Mouse (Mus musculus): ENCODE data around the gene D17Wsu92e. TPM values are rescaled to one million over a fixed set of nuclear protein-coding genes. Genes with fewer than 3 reads are reported as not detected.

The D17Wsu92e gene
- total and polyA plus RNA-seq, 3 experiments, result 34.9 to 70.8 (median 44.2) TPM

- TF ChIP-seq ETS1 (conservative IDR thresholded peaks at IDR 0.05; ENCODE audit: low read depth, low read length) (no peak), USF1 (IDR thresholded peaks at IDR 0.05; ENCODE audit: low read depth, low read length) (no peak), POLR2AphosphoS2 (IDR thresholded peaks at IDR 0.05; ENCODE audit: low read depth, low read length) (no peak), GABPA (IDR thresholded peaks at IDR 0.05; ENCODE audit: insufficient replicate concordance, low read depth, low read length) (no peak), POLR2A (IDR thresholded peaks at IDR 0.05; ENCODE audit: low read depth, low read length) (peak; percentile 71), MAFK (IDR thresholded peaks at IDR 0.05; ENCODE audit: insufficient replicate concordance, low read length) (no peak)
These were observed 35.9 kb upstream of the D17Wsu92e start, which contains the start of gene Uhrf1bp1 (continued) for GRCm38 (mm10) chr17:27856265-27856797.

DNA sequence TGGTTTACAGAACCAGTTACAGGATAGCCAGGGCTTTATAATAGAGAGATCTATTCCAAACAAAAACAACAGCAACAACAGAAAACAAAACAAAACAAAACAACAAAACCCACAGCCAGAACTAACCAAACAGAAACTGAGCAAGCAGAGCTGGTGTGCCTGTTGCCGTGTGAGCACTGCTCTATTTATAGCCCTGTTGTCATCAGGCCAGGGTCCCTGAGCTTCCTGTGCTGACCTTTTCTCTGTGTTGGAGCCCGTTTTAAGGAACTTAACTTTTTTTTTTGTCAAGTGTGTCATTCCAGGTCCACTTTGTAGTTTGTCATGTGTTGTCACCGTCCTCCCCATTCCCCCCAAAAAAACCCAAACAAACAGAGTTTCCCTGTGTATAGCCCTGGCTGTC is 30.6 kb upstream of the D17Wsu92e start:
- no peak overlapping the region for H3K27ac ChIP-seq (ENCODE audit: insufficient read depth, low read depth)
- in situ Hi-C loops (cut with MboI; ENCODE audit: low pct_ligation_motif_present, low pct_unique_long_range_greater_than_20kb, low sequenced_read_pairs) (no loop called here), dilution Hi-C loops (cut with MboI; ENCODE audit: extremely low pct_ligation_motif_present, extremely low pct_unique_long_range_greater_than_20kb, low sequenced_read_pairs) (no loop called here)
- H3K9me3 ChIP-seq (replicated peaks; ENCODE audit: low read length), result no peaks in the 10 kb centered on the region
- no peak overlapping the region for H3K4me3 ChIP-seq (replicated peaks in 1 of 3; ENCODE audit: low read depth in 2 of 3, low read length in 2 of 3, poor library complexity in 1 of 3)
- TF ChIP-seq ZMIZ1 (IDR thresholded peaks at IDR 0.05; ENCODE audit: low read depth, low read length) (no peak), MEF2A (IDR thresholded peaks at IDR 0.05; ENCODE audit: borderline replicate concordance, low read depth, low read length) (peak; percentile 76)
- H3K79me2 ChIP-seq (replicated peaks; ENCODE audit: control insufficient read depth, extremely low read depth, insufficient read depth, poor library complexity, severe bottlenecking), result no peaks in the 10 kb centered on the region; the same call in 1 of the 2 replicates
- H3K4me1 ChIP-seq (ENCODE audit: control insufficient read depth in 1 of 2, insufficient read depth in 2 of 2), result peaks cover 4 to 11% of the 10 kb centered on the region in 2 experiments; a peak in 2 of 4 replicates
- peak; percentile 17 for DNase-seq (ENCODE audit: extremely low read depth)
- H3K27me3 ChIP-seq (replicated peaks), result no peaks in the 10 kb centered on the region
- peaks cover 51 to 81% of the 10 kb centered on the region in 2 experiments for H3K36me3 ChIP-seq (replicated peaks in 1 of 2; ENCODE audit: control insufficient read depth in 1 of 2, insufficient read depth in 1 of 2, low read length in 1 of 2)
- H3K9ac ChIP-seq (ENCODE audit: insufficient read depth, low read depth), result no peak overlapping the region
- no peak overlapping the region for H3K4me2 ChIP-seq (ENCODE audit: insufficient read depth, low read depth, poor library complexity, severe bottlenecking)

DNA sequence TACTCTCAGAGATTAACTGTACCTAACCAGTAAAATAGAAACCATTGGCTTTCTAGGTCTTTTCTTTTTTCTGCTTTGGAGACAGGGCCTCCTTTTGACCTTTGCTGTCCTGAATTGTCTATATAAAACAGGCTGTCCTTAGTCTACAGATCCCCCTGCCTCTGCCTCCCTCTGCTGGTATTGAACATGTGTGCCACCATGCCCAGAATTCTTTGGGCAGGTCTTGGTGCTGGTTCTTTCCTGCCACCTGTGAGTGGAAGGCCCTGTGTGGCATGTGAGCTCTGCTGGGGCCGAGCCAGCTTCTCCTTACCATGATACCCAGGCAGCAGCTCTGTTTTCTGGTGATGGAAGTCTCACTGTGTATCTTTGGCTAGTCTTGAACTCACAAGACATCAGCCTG is 27.9 kb upstream of the D17Wsu92e start:
- no peak for DNase-seq (ENCODE audit: extremely low read depth)
- no peaks in the 10 kb centered on the region; the same call in none of the 2 replicates for H3K79me2 ChIP-seq (replicated peaks; ENCODE audit: control insufficient read depth, extremely low read depth, insufficient read depth, poor library complexity, severe bottlenecking)
- no peak overlapping the region for H3K27ac ChIP-seq (ENCODE audit: insufficient read depth, low read depth)
- peaks cover 4 to 11% of the 10 kb centered on the region in 2 experiments; a peak in 2 of 4 replicates for H3K4me1 ChIP-seq (ENCODE audit: control insufficient read depth in 1 of 2, insufficient read depth in 2 of 2)
- TF ChIP-seq HCFC1 (IDR thresholded peaks at IDR 0.05; ENCODE audit: low read depth, low read length) (no peak), ELF1 (IDR thresholded peaks at IDR 0.05; ENCODE audit: low read depth, low read length) (no peak), TBP (conservative IDR thresholded peaks at IDR 0.05; ENCODE audit: low read depth, low read length) (no peak), JUN (IDR thresholded peaks at IDR 0.05; ENCODE audit: insufficient read depth, low read depth, low read length) (no peak), CTCF (conservative IDR thresholded peaks at IDR 0.05 in 1 of 2, IDR thresholded peaks at IDR 0.05 in 1 of 2; ENCODE audit: low read depth in 2 of 2, low read length in 2 of 2) (peak in 1 of 2 experiments; percentile 20; a peak in 1 of 4 replicates), TCF12 (IDR thresholded peaks at IDR 0.05; ENCODE audit: low read depth, low read length) (no peak), CHD1 (IDR thresholded peaks at IDR 0.05; ENCODE audit: low read depth, low read length) (no peak)
- in situ Hi-C loops (cut with MboI; ENCODE audit: low pct_ligation_motif_present, low pct_unique_long_range_greater_than_20kb, low sequenced_read_pairs), result no loop called here
- dilution Hi-C loops (cut with MboI; ENCODE audit: extremely low pct_ligation_motif_present, extremely low pct_unique_long_range_greater_than_20kb, low sequenced_read_pairs), result no loop called here
- H3K27me3 ChIP-seq (replicated peaks), result no peaks in the 10 kb centered on the region
- no peak overlapping the region for H3K9ac ChIP-seq (ENCODE audit: insufficient read depth, low read depth)
- no peak overlapping the region for H3K4me2 ChIP-seq (ENCODE audit: insufficient read depth, low read depth, poor library complexity, severe bottlenecking)
- H3K4me3 ChIP-seq (replicated peaks in 1 of 3; ENCODE audit: low read depth in 2 of 3, low read length in 2 of 3, poor library complexity in 1 of 3), result no peak overlapping the region
- no peaks in the 10 kb centered on the region for H3K9me3 ChIP-seq (replicated peaks; ENCODE audit: low read length)
- H3K36me3 ChIP-seq (replicated peaks in 1 of 2; ENCODE audit: control insufficient read depth in 1 of 2, insufficient read depth in 1 of 2, low read length in 1 of 2), result peaks cover 64 to 89% of the 10 kb centered on the region in 2 experiments

All from CH12.LX (cell line).